Mouse (Mus musculus) thymus, adult 2 months (tissue): Measurements from ENCODE around the gene Caskin1.

ENCODE experiments used
- CTCF ChIP-seq: fragments of 200-500 bp; IDR thresholded peaks from 2 replicates; pipeline ENCODE4 v1.5.1; 2012; ENCODE audit warnings: mild to moderate bottlenecking, control low read depth, low read length, moderate library complexity, borderline replicate concordance; ENCODE audit not compliant: control insufficient read depth, poor library complexity, insufficient read depth; ENCODE audit errors: extremely low read depth
- POLR2A ChIP-seq: fragments of 200-500 bp; IDR thresholded peaks from 2 replicates; pipeline ENCODE4 v1.6.1; 2012; ENCODE audit warnings: mild to moderate bottlenecking, low read length, control low read depth, moderate library complexity; ENCODE audit not compliant: control insufficient read depth, poor library complexity, insufficient read depth; ENCODE audit errors: extremely low read depth

GRCm38 (mm10) chr17:24442107-24442506, 46.3 kb upstream of the Caskin1 start:
- TF ChIP-seq CTCF (no peak), POLR2A (no peak)
